Mouse (Mus musculus) heart, embryonic 11.5 days (tissue): ENCODE data around the gene Ccdc27. TPM values are rescaled to one million over a fixed set of nuclear protein-coding genes. Genes with fewer than 3 reads are reported as not detected.

ENCODE experiments used
- ATAC-seq: fragments of 200-750 bp; cut with Nextera tagmentation; replicated peaks from 2 replicates; pipeline ENCODE4 v1.8.0; 2017; ENCODE audit warnings: moderate library complexity; ENCODE audit not compliant: insufficient number of reproducible peaks, low FRiP score, low TSS enrichment
- H3K27ac ChIP-seq: fragments of 300-500 bp; sonication (generic); 2 replicates; pipeline ENCODE4 v1.5.1; 2014; ENCODE audit warnings: mild to moderate bottlenecking, low read depth, low read length
- H3K27me3 ChIP-seq: fragments of 300-500 bp; sonication (generic); 2 replicates; pipeline ENCODE4 v1.6.1; 2014; ENCODE audit warnings: mild to moderate bottlenecking, low read length, mixed read lengths; ENCODE audit not compliant: control insufficient read depth, insufficient read depth
- H3K36me3 ChIP-seq: fragments of 300-500 bp; sonication (generic); 2 replicates; pipeline ENCODE4 v1.6.1; 2014; ENCODE audit warnings: mild to moderate bottlenecking, low read length, moderate library complexity, mixed read lengths; ENCODE audit not compliant: control insufficient read depth, insufficient read depth
- H3K4me1 ChIP-seq: fragments of 300-500 bp; sonication (generic); 2 replicates; pipeline ENCODE4 v1.6.1; 2014; ENCODE audit warnings: low read length; ENCODE audit not compliant: control insufficient read depth, insufficient read depth
- H3K4me2 ChIP-seq: fragments of 300-500 bp; sonication (generic); 2 replicates; pipeline ENCODE4 v1.6.1; 2014; ENCODE audit warnings: mild to moderate bottlenecking, moderate library complexity
- H3K4me3 ChIP-seq: fragments of 300-500 bp; sonication (generic); 2 replicates; pipeline ENCODE4 v1.5.1; 2014; ENCODE audit warnings: low read depth, low read length
- H3K9ac ChIP-seq: fragments of 300-500 bp; sonication (generic); 2 replicates; pipeline ENCODE4 v1.6.1; 2014; ENCODE audit warnings: mild to moderate bottlenecking, low read depth, low read length, moderate library complexity
- H3K9me3 ChIP-seq: fragments of 300-500 bp; sonication (generic); replicated peaks from 2 replicates; pipeline ENCODE4 v1.6.1; 2016; ENCODE audit warnings: low read length; ENCODE audit not compliant: control insufficient read depth
- WGBS: fragments of 180-500 bp; shearing (Covaris S2); extraction: QIAGEN DNeasy Blood & Tissue Kit; methylation state at CpG from one replicate; pipeline ENCODE4 v1.1.7; 2014; ENCODE audit not compliant: insufficient replicate concordance; 5-methylcytosine and 5-hydroxymethylcytosine counted together
- polyA plus RNA-seq: library from polyadenylated mRNA; unstranded; fragments of >200 nt; fragmentation: Nextera tagmentation; extraction: Ambion mirVana; gene quantifications from 2 replicates; pipeline ENCODE4 v1.2.1, GENCODE M21; 2014

The Ccdc27 gene
- polyA plus RNA-seq, 1 experiment from 2014 or later = not detected

GRCm38 (mm10) chr4:154045837-154046236, 3.4 kb upstream of the Ccdc27 start:
- no peaks in the 10 kb centered on the region for H3K4me1 ChIP-seq
- ATAC-seq = no peak
- WGBS = 62% methylated on average over 5 of the region's 5 CpGs
- H3K4me3 ChIP-seq = no peak overlapping the region
- H3K27ac ChIP-seq = no peak overlapping the region
- H3K9ac ChIP-seq = no peak overlapping the region
- H3K27me3 ChIP-seq = 0 out of 2 replicates have a peak, but pooled peaks cover 3% of the 10 kb centered on the region
- H3K4me2 ChIP-seq = no peak overlapping the region
- no peaks in the 10 kb centered on the region for H3K36me3 ChIP-seq
- no peaks in the 10 kb centered on the region for H3K9me3 ChIP-seq

- peaks cover 6% of the 10 kb centered on the region; the same call in 1 of the 2 replicates for H3K27me3 ChIP-seq
- ATAC-seq = no peak
- 46% methylated on average over 3 of the region's 3 CpGs for WGBS
Measured at GRCm38 (mm10) chr4:154037123-154037522, 5.4 kb downstream of the Ccdc27 start.

GRCm38 (mm10) chr4:154028646-154029045, 13.8 kb downstream of the Ccdc27 start:
- no peaks in the 10 kb centered on the region for H3K9me3 ChIP-seq
- no peak overlapping the region for H3K4me3 ChIP-seq
- ATAC-seq = no peak
- peaks cover 27% of the 10 kb centered on the region for H3K4me1 ChIP-seq
- H3K27me3 ChIP-seq = peaks cover 7% of the 10 kb centered on the region; the same call in 1 of the 2 replicates
- H3K27ac ChIP-seq = no peak overlapping the region
- H3K36me3 ChIP-seq = no peaks in the 10 kb centered on the region
- H3K9ac ChIP-seq = no peak overlapping the region
- no peak overlapping the region for H3K4me2 ChIP-seq

More at GRCm38 (mm10) chr4:154037123-154037522, 5.4 kb downstream of the Ccdc27 start:
- Histone ChIP-seq H3K4me3 (no peak overlapping the region), H3K27ac (no peak overlapping the region), H3K9ac (no peak overlapping the region), H3K4me1 (no peaks in the 10 kb centered on the region), H3K9me3 (no peaks in the 10 kb centered on the region), H3K36me3 (no peaks in the 10 kb centered on the region), H3K4me2 (no peak overlapping the region)

GRCm38 (mm10) chr4:154028066-154028465, 14.4 kb downstream of the Ccdc27 start:
- Histone ChIP-seq H3K4me3 (no peak overlapping the region), H3K27ac (no peak overlapping the region), H3K9me3 (no peaks in the 10 kb centered on the region), H3K4me1 (peaks cover 33% of the 10 kb centered on the region), H3K27me3 (peaks cover 7% of the 10 kb centered on the region; the same call in 1 of the 2 replicates), H3K4me2 (no peak overlapping the region), H3K36me3 (no peaks in the 10 kb centered on the region), H3K9ac (no peak overlapping the region)
- ATAC-seq = no peak
- 77% methylated on average over 7 of the region's 7 CpGs for WGBS

GRCm38 (mm10) chr4:154026441-154026761, 16.1 kb downstream of the Ccdc27 start:
- H3K9me3 ChIP-seq = no peaks in the 10 kb centered on the region
- H3K36me3 ChIP-seq = no peaks in the 10 kb centered on the region; the same call in 1 of the 2 replicates
- peaks cover 44% of the 10 kb centered on the region for H3K4me1 ChIP-seq
- WGBS = 34% methylated on average over 2 of the region's 2 CpGs
- H3K27ac ChIP-seq = no peak overlapping the region
- peak overlapping the region; percentile 77 for H3K4me2 ChIP-seq
- no peak for ATAC-seq
- H3K4me3 ChIP-seq = peak overlapping the region; percentile 58
- H3K9ac ChIP-seq = peak overlapping the region; percentile 75; the same call in 1 of the 2 replicates
- H3K27me3 ChIP-seq = peaks cover 7% of the 10 kb centered on the region; the same call in 1 of the 2 replicates

- no peaks in the 10 kb centered on the region for H3K9me3 ChIP-seq
- 3% methylated on average over 30 of the region's 33 CpGs for WGBS
- H3K36me3 ChIP-seq = peaks cover 4% of the 10 kb centered on the region
- H3K27ac ChIP-seq = peak within 1 kb of the TSS; percentile 85
- peaks cover 44% of the 10 kb centered on the region for H3K4me1 ChIP-seq
- peaks cover 7% of the 10 kb centered on the region; the same call in 1 of the 2 replicates for H3K27me3 ChIP-seq
- peak within 1 kb of the TSS; percentile 77 for H3K4me2 ChIP-seq
- peak within 1 kb of the TSS; percentile 75 for H3K9ac ChIP-seq
- peak; percentile 42 for ATAC-seq
- peak within 1 kb of the TSS; percentile 58 for H3K4me3 ChIP-seq
Measured at GRCm38 (mm10) chr4:154025641-154026440, 16.6 kb downstream of the Ccdc27 start, which contains the start of gene Smim1. Gene Smim1 (minus strand): TSS chr4:154026230.

GRCm38 (mm10) chr4:154024729-154025521, 17.6 kb downstream of the Ccdc27 start:
- WGBS = 17% methylated on average over 17 of the region's 17 CpGs
- Histone ChIP-seq H3K4me3 (peak overlapping the region; percentile 58), H3K27me3 (peaks cover 7% of the 10 kb centered on the region; the same call in 1 of the 2 replicates), H3K9ac (peak overlapping the region; percentile 75), H3K4me2 (peak overlapping the region; percentile 77), H3K36me3 (peaks cover 12% of the 10 kb centered on the region), H3K4me1 (peaks cover 44% of the 10 kb centered on the region), H3K9me3 (no peaks in the 10 kb centered on the region), H3K27ac (peak overlapping the region; percentile 85)
- ATAC-seq = no peak

GRCm38 (mm10) chr4:154023754-154024601, 18.5 kb downstream of the Ccdc27 start:
- Histone ChIP-seq H3K27me3 (peaks cover 7% of the 10 kb centered on the region; the same call in 1 of the 2 replicates), H3K9me3 (no peaks in the 10 kb centered on the region), H3K36me3 (peaks cover 18% of the 10 kb centered on the region), H3K4me3 (peak overlapping the region; percentile 58), H3K27ac (peak overlapping the region; percentile 85), H3K9ac (peak overlapping the region; percentile 75), H3K4me2 (peak overlapping the region; percentile 77), H3K4me1 (peaks cover 44% of the 10 kb centered on the region)
- ATAC-seq = peak; percentile 76
- WGBS = 10% methylated on average over 8 of the region's 8 CpGs
